Mouse (Mus musculus) lung, embryonic 16.5 days (tissue): ENCODE measurements at regions not wholly inside any gene's neighbourhood (a gene's known extent, or its start where the extent isn't known, plus 50 kb on each side); places are given as distances from the start of the nearest gene placed in this dataset.
"Not testable (repeated sequence)": the region's sequence is repeated elsewhere in the genome, so short reads cannot be mapped to it uniquely, and the experiment has no call there.

Experiments used
- ATAC-seq: fragments of 200-750 bp; cut with Nextera tagmentation; 2 replicates; pipeline ENCODE4 v1.8.0; 2017; ENCODE audit warnings: low read depth, mild to moderate bottlenecking, moderate library complexity
- H3K27ac ChIP-seq: fragments of 300-500 bp; sonication (generic); 2 replicates; pipeline ENCODE4 v1.5.1; 2014; ENCODE audit warnings: mild to moderate bottlenecking, control low read depth, low read length
- H3K27me3 ChIP-seq: fragments of 300-500 bp; sonication (generic); 2 replicates; pipeline ENCODE4 v1.6.1; 2014; ENCODE audit warnings: low read depth, low read length, mixed read lengths; ENCODE audit not compliant: control insufficient read depth, insufficient read depth
- H3K36me3 ChIP-seq: fragments of 300-500 bp; sonication (generic); 2 replicates; pipeline ENCODE4 v1.6.1; 2014; ENCODE audit warnings: low read length; ENCODE audit not compliant: control insufficient read depth, insufficient read depth
- H3K4me1 ChIP-seq: fragments of 300-500 bp; sonication (generic); replicated peaks from 2 replicates; pipeline ENCODE4 v1.6.1; 2014; ENCODE audit warnings: low read length, mixed read lengths; ENCODE audit not compliant: control insufficient read depth, insufficient read depth
- H3K4me2 ChIP-seq: fragments of 300-500 bp; sonication (generic); 2 replicates; pipeline ENCODE4 v1.6.1; 2014; ENCODE audit warnings: low read depth, low read length, control low read depth
- H3K4me3 ChIP-seq: fragments of 300-500 bp; sonication (generic); 2 replicates; pipeline ENCODE4 v1.5.1; 2014; ENCODE audit warnings: mild to moderate bottlenecking, low read length, control low read depth
- H3K9ac ChIP-seq: fragments of 300-500 bp; sonication (generic); 2 replicates; pipeline ENCODE4 v1.6.1; 2014; ENCODE audit warnings: low read length, control low read depth
- H3K9me3 ChIP-seq: fragments of 300-500 bp; sonication (generic); 2 replicates; pipeline ENCODE4 v1.6.1; 2016; ENCODE audit warnings: low read length; ENCODE audit not compliant: control insufficient read depth
- WGBS: fragments of 180-500 bp; shearing (Covaris S2); extraction: QIAGEN DNeasy Blood & Tissue Kit; methylation state at CpG from one replicate; pipeline ENCODE4 v1.1.7; 2014; 5-methylcytosine and 5-hydroxymethylcytosine counted together

DNA sequence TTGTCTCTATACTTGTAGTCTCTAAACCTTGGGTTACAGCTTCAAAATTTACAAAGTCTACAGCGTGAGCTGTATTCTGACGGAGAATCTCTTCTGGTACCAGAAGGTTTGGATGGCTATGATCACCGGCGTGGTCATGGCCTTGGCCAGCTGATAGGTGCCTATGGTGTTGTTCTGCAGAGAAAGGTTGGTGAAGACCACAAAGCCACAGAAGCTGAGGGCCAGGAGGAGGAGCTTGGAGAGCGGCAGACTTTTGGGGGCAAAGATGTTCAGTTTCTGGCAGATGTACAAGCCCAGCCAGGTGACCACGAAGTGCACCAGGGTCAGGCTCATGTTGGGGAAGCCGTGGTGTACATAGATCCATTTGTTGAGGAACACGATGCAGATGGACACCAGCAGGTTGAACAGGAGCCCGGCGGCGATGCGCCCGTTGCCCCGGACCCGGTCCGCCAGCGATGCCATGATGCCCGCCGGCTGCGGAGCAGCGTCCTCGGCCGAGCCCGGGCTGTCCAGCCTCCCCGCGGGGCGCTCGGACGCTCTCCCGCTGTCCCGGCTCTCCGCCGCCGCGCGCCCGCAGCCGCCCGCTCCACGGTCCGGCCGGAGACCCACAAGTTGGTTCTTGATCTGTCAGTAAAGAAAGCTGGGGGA is 257.3 kb upstream of the Castor2 start:
- H3K27ac ChIP-seq, H3K9me3 ChIP-seq, H3K4me2 ChIP-seq, H3K4me3 ChIP-seq, H3K4me1 ChIP-seq, H3K27me3 ChIP-seq, H3K36me3 ChIP-seq, H3K9ac ChIP-seq: not testable (repeated sequence)
- whole genome bisulfite sequencing = 55% methylated on average over 17 of the region's 42 CpGs
- ATAC-seq = peak; percentile 28; the same call in 1 of the 2 replicates

DNA sequence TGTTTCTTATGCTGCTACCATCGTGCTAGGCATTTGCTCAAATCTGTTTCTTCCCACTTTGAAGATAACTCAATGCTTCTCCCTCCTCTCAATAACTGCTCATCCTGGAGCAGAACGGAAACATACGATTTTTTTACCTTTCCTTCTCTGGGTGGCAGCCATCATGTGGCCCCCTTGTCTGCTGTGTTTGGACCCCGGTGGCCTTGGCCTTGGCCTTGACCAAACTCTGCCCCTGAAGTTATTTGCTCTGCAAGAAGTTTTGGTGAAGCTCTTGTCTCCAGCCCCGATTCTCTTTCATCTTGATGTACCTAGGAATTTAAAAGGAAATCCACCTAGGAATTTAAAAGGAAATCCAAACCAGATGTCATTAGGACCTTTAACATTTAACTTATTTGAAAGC is 261.2 kb upstream of the Castor2 start:
- Histone ChIP-seq H3K4me1 (no peaks in the 10 kb centered on the region), H3K36me3 (no peaks in the 10 kb centered on the region), H3K9me3 (no peaks in the 10 kb centered on the region), H3K27me3 (peaks cover 3% of the 10 kb centered on the region; the same call in 1 of the 2 replicates), H3K4me3 (no peak overlapping the region), H3K27ac (no peak overlapping the region), H3K4me2 (no peak overlapping the region), H3K9ac (no peak overlapping the region)
- 71% methylated on average over 5 of the region's 5 CpGs for WGBS
- ATAC-seq = no peak

GRCm38 (mm10) chr5:133833217-133833616 is 266.3 kb upstream of the Castor2 start:
- H3K27me3 ChIP-seq = no peaks in the 10 kb centered on the region
- no peaks in the 10 kb centered on the region for H3K4me1 ChIP-seq
- no peak overlapping the region for H3K27ac ChIP-seq
- no peak overlapping the region for H3K4me3 ChIP-seq
- no peak overlapping the region for H3K4me2 ChIP-seq
- no peak for ATAC-seq
- H3K9ac ChIP-seq = no peak overlapping the region
- no peaks in the 10 kb centered on the region for H3K9me3 ChIP-seq
- 82% methylated on average over 7 of the region's 7 CpGs for WGBS
- H3K36me3 ChIP-seq = no peaks in the 10 kb centered on the region

DNA sequence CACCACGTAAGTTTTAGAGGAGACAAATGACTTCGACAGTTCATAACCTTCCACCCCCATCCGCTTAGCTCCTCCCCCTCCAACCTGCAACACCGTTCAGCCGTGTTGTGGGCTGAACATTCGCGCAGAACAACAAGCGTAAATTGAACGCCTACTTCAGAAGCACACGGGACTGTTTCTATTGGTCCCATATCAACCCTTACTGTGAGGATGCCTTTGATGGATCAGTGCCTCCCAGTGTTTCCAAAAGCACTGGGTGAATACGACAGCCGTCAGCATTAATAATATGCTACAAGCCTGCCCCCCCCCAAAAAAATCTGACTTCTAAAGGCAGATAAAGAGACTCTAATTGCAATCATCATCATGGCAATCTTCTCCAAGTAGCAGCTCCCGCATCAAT is 271.3 kb upstream of the Castor2 start:
- 85% methylated on average over 13 of the region's 13 CpGs for WGBS
- H3K9ac ChIP-seq = no peak overlapping the region
- no peak for ATAC-seq
- no peaks in the 10 kb centered on the region for H3K4me1 ChIP-seq
- no peaks in the 10 kb centered on the region for H3K36me3 ChIP-seq
- H3K27ac ChIP-seq = no peak overlapping the region
- no peak overlapping the region for H3K4me3 ChIP-seq
- H3K27me3 ChIP-seq = no peaks in the 10 kb centered on the region
- no peak overlapping the region for H3K4me2 ChIP-seq
- no peaks in the 10 kb centered on the region for H3K9me3 ChIP-seq

DNA sequence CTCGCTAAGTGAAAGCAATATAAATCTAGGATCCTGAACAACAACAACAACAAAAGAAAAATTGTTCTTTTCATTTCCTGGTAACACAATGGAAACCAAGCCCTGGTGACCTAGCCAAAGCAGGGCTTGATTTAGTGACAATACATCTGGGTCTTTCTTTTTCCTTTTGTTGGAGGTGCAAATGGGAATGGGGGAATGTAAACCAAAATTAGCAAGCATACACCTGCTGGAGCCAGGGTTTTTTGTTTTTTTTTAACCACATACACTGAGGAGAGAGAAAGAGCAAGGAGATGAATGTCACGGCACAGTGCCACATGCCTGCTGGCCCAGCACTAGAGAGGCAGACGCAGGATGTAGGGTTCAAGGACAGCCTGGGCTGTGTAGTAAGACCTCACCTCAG is 275.6 kb upstream of the Castor2 start:
- ATAC-seq = no peak
- Histone ChIP-seq H3K9me3 (no peaks in the 10 kb centered on the region), H3K4me3 (no peak overlapping the region), H3K9ac (no peak overlapping the region), H3K36me3 (no peaks in the 10 kb centered on the region), H3K4me1 (no peaks in the 10 kb centered on the region), H3K27ac (no peak overlapping the region), H3K27me3 (no peaks in the 10 kb centered on the region), H3K4me2 (no peak overlapping the region)
- 66% methylated on average over 3 of the region's 3 CpGs for WGBS

- Histone ChIP-seq H3K4me2 (no peak overlapping the region), H3K4me3 (no peak overlapping the region), H3K27ac (no peak overlapping the region), H3K27me3 (no peaks in the 10 kb centered on the region), H3K36me3 (no peaks in the 10 kb centered on the region), H3K9me3 (no peaks in the 10 kb centered on the region), H3K9ac (no peak overlapping the region), H3K4me1 (no peaks in the 10 kb centered on the region)
- no peak for ATAC-seq
- 82% methylated on average over 3 of the region's 3 CpGs for WGBS
Measured at GRCm38 (mm10) chr5:133821273-133821672, 278.2 kb upstream of the Castor2 start.

DNA sequence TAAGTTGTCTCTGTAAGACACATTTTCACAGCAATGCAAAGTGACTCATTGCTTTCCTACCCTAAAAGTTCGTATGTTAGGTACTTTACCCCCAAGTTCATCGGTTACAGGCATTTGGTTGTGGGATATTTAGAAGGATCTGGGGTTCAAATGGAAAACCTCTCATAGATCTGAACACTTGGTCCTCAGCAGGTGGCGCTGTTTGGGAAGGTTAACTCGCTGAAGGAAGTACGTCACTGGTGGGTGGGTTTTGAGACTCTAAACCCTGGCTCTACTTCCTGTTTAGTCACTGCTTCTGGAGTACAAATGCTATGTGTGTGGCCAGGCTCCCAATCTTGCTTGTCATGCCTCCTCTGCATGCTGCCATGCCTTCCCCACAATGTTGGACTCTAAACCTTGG is 284.0 kb upstream of the Castor2 start:
- no peak overlapping the region for H3K27ac ChIP-seq
- H3K9me3 ChIP-seq = no peaks in the 10 kb centered on the region
- H3K27me3 ChIP-seq = no peaks in the 10 kb centered on the region
- no peaks in the 10 kb centered on the region for H3K4me1 ChIP-seq
- 83% methylated on average over 5 of the region's 5 CpGs for WGBS
- no peak for ATAC-seq
- no peaks in the 10 kb centered on the region for H3K36me3 ChIP-seq
- H3K4me2 ChIP-seq = no peak overlapping the region
- no peak overlapping the region for H3K4me3 ChIP-seq
- H3K9ac ChIP-seq = no peak overlapping the region

DNA sequence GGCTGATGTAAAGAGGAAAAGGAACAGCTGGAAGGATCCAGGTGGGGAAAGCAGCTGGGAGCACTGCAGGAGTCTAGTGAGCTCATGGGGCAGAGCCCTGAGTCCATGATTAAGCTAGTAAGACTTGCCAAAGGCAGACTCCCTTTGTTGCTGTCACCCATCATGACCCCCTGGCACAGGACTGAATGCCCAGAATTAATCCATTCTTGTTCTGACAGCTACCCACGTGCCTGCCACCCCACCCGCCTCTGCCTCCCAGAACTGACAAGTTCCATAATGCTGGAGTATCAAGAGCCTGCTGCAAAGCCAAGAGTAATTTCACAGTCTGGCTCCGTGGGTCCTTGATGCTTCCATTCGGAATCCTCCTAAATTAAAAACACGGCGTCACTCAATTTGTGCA is 285.1 kb upstream of the Castor2 start:
- Histone ChIP-seq H3K4me1 (no peaks in the 10 kb centered on the region), H3K4me3 (no peak overlapping the region), H3K9me3 (no peaks in the 10 kb centered on the region), H3K27ac (no peak overlapping the region), H3K27me3 (no peaks in the 10 kb centered on the region), H3K4me2 (no peak overlapping the region), H3K9ac (no peak overlapping the region), H3K36me3 (no peaks in the 10 kb centered on the region)
- ATAC-seq = no peak
- WGBS = 59% methylated on average over 6 of the region's 6 CpGs

DNA sequence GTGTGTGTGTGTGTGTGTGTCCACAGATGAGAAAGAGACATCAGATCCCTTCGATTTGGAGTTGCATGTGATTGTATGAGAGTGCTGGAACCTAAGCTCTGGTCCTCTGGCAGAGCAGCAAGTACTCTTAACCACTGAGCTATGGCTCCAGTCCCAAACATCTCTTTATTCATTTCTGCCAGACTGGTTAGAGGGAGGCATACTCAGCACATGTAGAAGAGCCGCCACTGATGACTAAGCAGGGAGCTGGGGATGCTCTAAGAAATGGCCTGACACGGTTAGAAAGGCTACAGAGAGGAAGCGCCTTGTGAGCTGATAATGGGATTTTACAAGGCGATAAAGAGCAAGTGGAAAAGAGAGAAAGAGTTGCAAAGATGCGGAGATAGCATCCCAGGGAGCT is 287.3 kb upstream of the Castor2 start:
- no peaks in the 10 kb centered on the region for H3K27me3 ChIP-seq
- no peaks in the 10 kb centered on the region for H3K9me3 ChIP-seq
- H3K4me1 ChIP-seq = no peaks in the 10 kb centered on the region
- H3K27ac ChIP-seq = no peak overlapping the region
- ATAC-seq = no peak
- H3K4me3 ChIP-seq = no peak overlapping the region
- 43% methylated on average over 6 of the region's 6 CpGs for WGBS
- no peak overlapping the region for H3K4me2 ChIP-seq
- no peaks in the 10 kb centered on the region for H3K36me3 ChIP-seq
- no peak overlapping the region for H3K9ac ChIP-seq

- no peak overlapping the region for H3K9ac ChIP-seq
- H3K9me3 ChIP-seq = no peaks in the 10 kb centered on the region
- ATAC-seq = no peak
- H3K27ac ChIP-seq = no peak overlapping the region
- no peaks in the 10 kb centered on the region for H3K4me1 ChIP-seq
- no peak overlapping the region for H3K4me3 ChIP-seq
- WGBS = 37% methylated on average over 7 of the region's 7 CpGs
- H3K4me2 ChIP-seq = no peak overlapping the region
- no peaks in the 10 kb centered on the region for H3K27me3 ChIP-seq
- no peaks in the 10 kb centered on the region for H3K36me3 ChIP-seq
Measured at GRCm38 (mm10) chr5:133806891-133807290, 292.6 kb upstream of the Castor2 start.
